Mouse (Mus musculus) gonadal fat pad, adult 2 months (tissue): ENCODE data around the gene Sinhcaf. TPM values are rescaled to one million over a fixed set of nuclear protein-coding genes. Genes with fewer than 3 reads are reported as not detected.

ENCODE experiments used
- DNase-seq: peaks from one replicate; pipeline ENCODE4 v3.0.0-alpha.2; 2012; ENCODE audit warnings: low read depth
- polyA plus RNA-seq: library from polyadenylated mRNA; depleted of rRNA; stranded (reverse); fragments of >200 nt; gene quantifications from 2 replicates; pipeline ENCODE4 v1.2.3, GENCODE M21; 2012; rRNA removed

Gene Sinhcaf
- polyA plus RNA-seq, 1 experiment: 3.6 TPM

- DNase-seq: no peak
Measured at GRCm38 (mm10) chr6:148873911-148874310, 72.4 kb downstream of the Sinhcaf start.

Other genes starting within 250 kb of the Sinhcaf start
- gene Ipo8, start 115.0 kb downstream of the Sinhcaf start, polyA plus RNA-seq: 11.0 and 13.5 TPM in 2 replicates
- gene Caprin2, start 50.2 kb downstream of the Sinhcaf start, polyA plus RNA-seq: 12.7 and 15.8 TPM in 2 replicates
- 3.6 and 6.0 TPM in 2 replicates for gene Dennd5b, start 155.2 kb upstream of the Sinhcaf start, polyA plus RNA-seq
- not detected in 2 replicates for gene Gm10203, start 183.7 kb upstream of the Sinhcaf start, polyA plus RNA-seq
- 16.8 and 16.9 TPM in 2 replicates for gene Etfbkmt, start 193.4 kb upstream of the Sinhcaf start, polyA plus RNA-seq
- 10.0 and 10.7 TPM in 2 replicates for gene Amn1, start 242.2 kb upstream of the Sinhcaf start, polyA plus RNA-seq